Mouse (Mus musculus): ENCODE data around the gene Cryzl2.

Cryzl2 gene

GRCm38 (mm10) chr1:157472716-157473115 is 14.3 kb downstream of the Cryzl2 start:
- in situ Hi-C loops (cut with MboI, MseI): no loop called here

GRCm38 (mm10) chr1:157474865-157475264 is 16.5 kb downstream of the Cryzl2 start:
- in situ Hi-C loops (cut with MboI, MseI): no loop called here

GRCm38 (mm10) chr1:157476231-157476630 is 17.9 kb downstream of the Cryzl2 start:
- in situ Hi-C loops (cut with MboI, MseI): no loop called here

GRCm38 (mm10) chr1:157480090-157480489 is 21.7 kb downstream of the Cryzl2 start:
- in situ Hi-C loops (cut with MboI, MseI): no loop called here

- in situ Hi-C loops (cut with MboI, MseI): no loop called here
These were observed 22.5 kb downstream of the Cryzl2 start for GRCm38 (mm10) chr1:157480901-157481300.

GRCm38 (mm10) chr1:157481666-157482065 is 23.3 kb downstream of the Cryzl2 start:
- in situ Hi-C loops (cut with MboI, MseI): no loop called here

GRCm38 (mm10) chr1:157484161-157484560 is 25.8 kb downstream of the Cryzl2 start:
- in situ Hi-C loops (cut with MboI, MseI): no loop called here

DNA sequence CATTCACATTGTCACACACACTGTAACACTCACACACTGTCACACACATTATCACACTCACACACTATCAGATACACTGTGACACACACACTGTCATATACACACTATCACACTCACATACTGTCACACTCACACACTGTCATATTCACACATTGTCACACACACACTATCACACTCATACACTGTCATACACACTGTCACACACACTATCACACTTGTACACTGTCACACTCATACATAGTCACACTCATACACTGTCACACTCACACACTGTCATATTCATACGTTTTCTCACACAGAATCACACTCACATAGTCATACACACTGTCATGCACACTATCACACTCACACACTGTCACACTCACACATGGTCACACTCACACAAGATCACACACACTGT is 42.3 kb downstream of the Cryzl2 start:
- in situ Hi-C loops (cut with MboI, MseI): no loop called here

- in situ Hi-C loops (cut with MboI, MseI): no loop called here
These were observed 43.1 kb downstream of the Cryzl2 start for GRCm38 (mm10) chr1:157501352-157501945.

DNA sequence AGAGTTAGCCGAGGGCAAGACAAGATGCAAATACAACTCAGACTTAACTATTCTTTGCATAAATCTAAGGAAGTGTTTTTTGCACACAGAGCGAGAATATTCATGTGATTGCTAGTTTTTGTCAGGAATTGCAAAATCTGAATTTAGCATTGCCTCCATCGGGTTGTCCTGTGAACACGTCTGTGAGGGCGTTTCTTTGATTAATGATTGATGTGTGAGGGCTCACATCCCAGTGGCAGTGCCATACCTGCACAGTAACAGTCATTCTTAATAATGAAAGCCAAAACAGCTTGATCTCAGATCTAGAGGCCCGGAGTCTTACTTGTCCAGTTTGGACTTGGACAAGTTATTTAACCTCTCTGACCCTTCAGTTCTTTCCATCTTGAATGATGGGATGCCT is 44.7 kb downstream of the Cryzl2 start:
- in situ Hi-C loops (cut with MboI, MseI): no loop called here

DNA sequence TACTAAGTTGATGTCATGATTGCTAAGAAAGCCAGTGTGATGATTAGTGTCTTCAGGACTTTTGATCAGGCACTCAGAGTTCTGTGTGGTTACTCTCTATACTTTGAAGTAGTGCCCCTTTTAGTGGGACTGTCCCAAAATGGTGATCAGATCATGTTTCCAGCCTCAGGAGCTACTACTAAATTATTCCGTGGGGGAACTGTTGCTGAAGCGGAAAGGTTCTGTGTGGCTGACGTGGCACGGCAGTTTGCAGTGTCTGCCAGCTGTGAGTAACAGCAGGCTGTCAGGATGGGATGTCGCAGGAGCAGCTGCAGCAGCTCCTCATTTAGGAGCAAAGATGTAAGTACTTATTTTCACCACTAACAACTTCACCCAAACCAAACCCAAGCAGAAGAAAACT is 48.1 kb downstream of the Cryzl2 start, which contains the start of gene Sec16b:
Gene Sec16b (plus strand): TSS at position 207 of the 400 bp plus-strand sequence.
- in situ Hi-C loops (cut with MboI, MseI): no loop called here

DNA sequence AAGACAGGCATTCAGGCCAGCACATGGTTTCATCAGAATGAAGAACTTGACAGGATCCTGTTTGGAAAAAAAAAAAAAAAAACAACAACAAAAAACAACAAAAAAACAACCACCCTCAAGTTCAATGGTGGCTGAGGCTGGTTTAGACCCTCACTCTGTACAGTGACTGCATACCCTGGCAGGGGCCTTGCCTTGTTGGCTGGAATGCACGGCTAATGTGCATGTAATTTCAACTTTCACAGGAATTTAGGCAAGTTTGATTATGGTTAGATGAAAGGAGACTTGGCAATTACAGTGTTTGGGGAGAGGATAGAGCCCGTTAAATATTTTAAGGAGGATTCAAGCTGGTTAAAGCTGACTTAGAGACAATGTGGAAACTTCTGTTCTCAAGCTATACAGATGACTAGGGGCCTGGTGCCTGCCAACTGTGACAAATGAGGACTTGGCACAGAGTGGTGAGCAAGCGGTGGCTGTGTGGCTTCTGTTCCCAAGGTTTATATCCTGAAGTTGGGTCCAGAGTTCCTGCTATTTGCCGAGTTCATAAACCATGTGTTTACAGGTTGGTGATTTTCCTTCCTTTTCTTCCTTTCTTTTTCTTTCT is 48.7 kb downstream of the Cryzl2 start:
- in situ Hi-C loops (cut with MboI, MseI): no loop called here

- in situ Hi-C loops (cut with MboI, MseI): no loop called here
These were observed 49.4 kb downstream of the Cryzl2 start for GRCm38 (mm10) chr1:157507814-157508213.

DNA sequence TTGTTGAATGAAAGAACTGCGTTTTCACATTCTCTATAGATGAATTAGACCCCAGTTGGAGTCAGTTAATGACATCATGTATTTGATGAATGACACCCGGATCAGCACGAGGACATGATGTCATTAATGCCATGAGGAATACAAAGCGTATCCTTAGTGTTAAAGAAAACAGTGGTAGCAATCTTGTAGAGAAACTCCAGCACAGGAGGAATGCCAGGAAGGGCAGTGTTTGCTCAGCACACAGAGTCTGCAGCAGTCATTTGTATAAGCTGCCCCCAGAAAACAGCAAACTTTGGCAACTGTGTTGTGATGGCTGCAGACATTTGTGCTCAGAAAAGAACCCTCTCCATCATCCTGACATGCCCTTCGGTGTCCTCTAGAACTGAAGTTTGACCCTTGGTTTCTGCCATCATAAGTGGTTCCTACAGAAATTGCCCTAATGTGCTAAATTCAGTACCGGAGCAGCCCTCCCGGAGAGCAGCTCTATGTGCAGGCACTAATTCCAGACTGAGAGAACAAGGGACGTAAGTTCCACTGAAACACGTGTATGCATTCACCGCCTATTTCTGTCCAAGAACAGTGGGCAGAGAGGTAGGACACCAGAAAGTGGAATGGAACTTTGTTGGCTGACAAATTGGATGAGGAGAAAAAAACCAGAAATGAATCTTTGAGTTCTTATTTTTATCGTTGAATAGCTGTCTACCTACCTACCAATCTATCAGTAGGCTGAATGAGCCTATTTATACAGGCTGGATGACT is 54.5 kb downstream of the Cryzl2 start:
- in situ Hi-C loops (cut with MboI, MseI): no loop called here

DNA sequence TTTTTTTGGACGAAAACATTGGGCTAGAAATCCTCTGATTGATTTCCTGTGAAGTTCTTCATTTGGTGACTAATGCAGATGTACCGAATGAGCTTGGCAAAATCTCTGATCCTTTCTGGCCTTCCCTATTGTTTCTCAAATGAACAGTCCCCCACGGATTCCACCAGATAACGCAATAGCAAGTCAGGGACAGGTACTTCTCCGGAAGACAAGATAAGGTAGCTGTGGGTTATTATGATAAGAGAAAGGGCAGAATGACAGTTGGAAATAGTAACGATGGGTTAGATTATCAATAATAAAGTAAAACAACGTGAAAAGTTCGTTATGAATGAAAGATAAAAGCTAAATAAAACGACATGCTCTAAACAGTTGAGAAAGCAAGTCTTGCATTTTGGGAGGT is 55.2 kb downstream of the Cryzl2 start:
- in situ Hi-C loops (cut with MboI, MseI): no loop called here

DNA sequence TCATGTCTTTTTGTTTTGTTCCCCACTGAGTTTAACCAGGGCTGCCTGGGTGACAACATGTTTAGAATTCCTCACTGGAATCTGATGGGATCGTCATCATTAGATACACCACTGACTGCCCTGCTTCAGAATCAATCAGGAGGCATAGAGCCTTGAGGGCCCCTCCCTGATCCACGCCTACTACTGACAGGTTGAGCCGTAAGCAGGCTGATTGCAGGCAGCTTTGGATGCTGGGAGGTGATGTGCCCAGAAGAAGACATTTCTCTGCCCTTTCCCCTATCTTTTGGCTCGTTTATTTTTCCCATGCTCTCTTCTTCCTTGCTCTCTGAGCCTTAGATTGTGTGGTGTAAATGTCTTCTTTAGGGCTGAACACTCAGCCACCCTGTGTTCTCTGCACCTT is 55.9 kb downstream of the Cryzl2 start:
- in situ Hi-C loops (cut with MboI, MseI): no loop called here

DNA sequence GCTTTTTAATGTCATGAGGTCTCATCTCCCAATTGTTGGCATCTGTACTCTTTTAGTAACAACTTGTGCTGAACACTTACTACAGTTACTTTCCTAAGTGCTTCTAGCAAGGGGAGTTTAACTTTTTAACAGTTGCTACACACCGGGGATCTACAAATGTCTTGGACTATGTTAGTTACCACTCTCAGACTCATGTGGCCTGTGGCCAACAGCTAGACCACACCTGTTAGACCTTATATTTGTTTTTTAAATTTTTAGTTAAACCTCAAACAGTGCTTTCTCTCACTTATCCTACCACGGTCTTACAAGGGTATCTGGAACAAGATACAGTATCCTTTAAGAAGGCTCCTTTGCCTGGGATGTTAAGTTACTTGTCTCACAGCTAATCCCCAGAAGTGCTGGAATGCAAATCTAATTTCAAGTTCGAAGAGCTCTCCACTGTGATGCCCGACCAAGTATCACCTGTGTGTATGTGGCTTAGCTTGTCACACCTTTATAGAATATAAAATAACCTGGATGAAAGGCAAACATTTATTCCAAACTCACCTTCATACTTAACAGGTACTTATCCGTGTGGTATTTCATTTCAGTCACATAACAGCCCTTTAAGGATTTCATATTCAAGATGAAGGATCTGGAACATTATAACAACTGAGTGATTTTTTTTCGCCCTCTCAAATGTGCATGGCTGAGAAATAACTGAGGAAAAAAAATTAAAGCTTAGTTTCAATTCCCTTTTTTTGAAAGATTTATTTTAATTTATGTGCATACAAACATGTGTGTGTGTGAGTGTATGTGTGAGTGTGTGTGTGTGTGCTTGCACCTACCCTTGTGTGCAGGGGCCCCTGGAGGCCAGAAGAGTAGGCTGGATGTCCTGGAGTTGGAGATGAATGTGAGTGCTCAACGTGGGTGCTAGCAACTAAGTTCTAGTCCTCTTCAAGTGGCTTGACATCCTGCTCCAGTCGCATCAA is 58.7 kb downstream of the Cryzl2 start:
- in situ Hi-C loops (cut with MboI, MseI): no loop called here

DNA sequence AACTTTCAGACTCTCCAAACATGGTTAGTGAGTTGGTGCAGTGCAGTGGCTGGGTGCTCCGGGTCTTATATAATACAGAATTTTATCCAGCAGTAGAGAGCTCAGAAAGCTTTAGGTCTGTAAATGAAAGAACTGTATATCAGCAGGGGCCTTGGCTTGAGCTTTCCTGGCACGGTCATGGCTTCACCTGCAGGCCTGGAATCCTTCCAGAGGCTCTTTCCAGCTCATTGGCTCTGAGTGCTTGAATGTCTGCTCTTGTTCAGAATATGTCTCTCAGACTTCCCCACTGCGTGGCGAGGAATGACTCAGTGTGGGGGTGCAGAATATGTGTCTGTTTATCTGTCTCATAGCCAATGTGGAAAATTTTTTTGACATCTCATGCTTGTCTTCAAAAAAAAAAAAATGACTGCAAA is 59.7 kb downstream of the Cryzl2 start:
- in situ Hi-C loops (cut with MboI, MseI): no loop called here

GRCm38 (mm10) chr1:157519396-157519795 is 61.0 kb downstream of the Cryzl2 start:
- in situ Hi-C loops (cut with MboI, MseI): no loop called here

GRCm38 (mm10) chr1:157522322-157522721 is 63.9 kb downstream of the Cryzl2 start:
- in situ Hi-C loops (cut with MboI, MseI): no loop called here

DNA sequence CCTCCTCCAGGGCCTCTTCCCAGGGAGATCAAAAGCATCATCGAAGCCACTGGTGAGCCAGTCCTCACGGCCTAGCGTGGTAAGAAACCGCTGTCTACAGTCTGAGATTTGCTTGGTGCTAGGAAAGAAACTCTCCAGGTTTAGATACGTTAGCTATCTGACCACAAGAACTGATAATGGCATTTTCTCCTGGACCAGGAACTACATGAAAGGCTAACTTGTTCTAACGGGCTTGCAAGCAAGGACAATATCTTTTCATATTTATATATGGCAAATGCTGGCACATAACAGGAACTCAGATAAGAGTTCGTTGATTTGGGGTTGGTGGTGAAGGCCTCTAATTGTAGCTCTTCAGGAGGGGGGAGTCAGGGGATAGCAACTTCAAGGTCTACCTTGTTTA is 66.4 kb downstream of the Cryzl2 start:
- in situ Hi-C loops (cut with MboI, MseI): no loop called here
